Mouse (Mus musculus): ENCODE data around the gene Tcirg1.

The Tcirg1 gene

GRCm38 (mm10) chr19:3898952-3899351 is 8.0 kb downstream of the Tcirg1 start:
- no peak for DNase-seq (ENCODE audit: low spot score in 2 of 2)

- DNase-seq (ENCODE audit: low spot score in 2 of 2) = no peak
Observed at GRCm38 (mm10) chr19:3897557-3897956, 9.4 kb downstream of the Tcirg1 start.

- DNase-seq (ENCODE audit: low spot score in 2 of 2) = no peak
Observed at GRCm38 (mm10) chr19:3896208-3896607, 10.7 kb downstream of the Tcirg1 start.

GRCm38 (mm10) chr19:3895171-3895631 is 11.7 kb downstream of the Tcirg1 start:
- no peak for DNase-seq (ENCODE audit: low spot score in 2 of 2)

- no peak for DNase-seq (ENCODE audit: low spot score in 2 of 2)
Observed at GRCm38 (mm10) chr19:3894294-3894693, 12.6 kb downstream of the Tcirg1 start.

- no peak for DNase-seq (ENCODE audit: low spot score in 2 of 2)
Observed at GRCm38 (mm10) chr19:3893545-3894116, 13.3 kb downstream of the Tcirg1 start.

- DNase-seq (ENCODE audit: low spot score in 2 of 2) = no peak
Observed at GRCm38 (mm10) chr19:3890181-3890580, 16.8 kb downstream of the Tcirg1 start.

- no peak for DNase-seq (ENCODE audit: low spot score in 2 of 2)
Observed at GRCm38 (mm10) chr19:3889096-3889495, 17.8 kb downstream of the Tcirg1 start.

GRCm38 (mm10) chr19:3884325-3884990 is 22.5 kb downstream of the Tcirg1 start:
- DNase-seq (ENCODE audit: low spot score in 2 of 2) = no peak

GRCm38 (mm10) chr19:3882214-3882613 is 24.7 kb downstream of the Tcirg1 start:
- no peak for DNase-seq (ENCODE audit: low spot score in 2 of 2)

GRCm38 (mm10) chr19:3880054-3880848 is 26.7 kb downstream of the Tcirg1 start:
- DNase-seq (ENCODE audit: low spot score in 2 of 2) = no peak

- no peak for DNase-seq (ENCODE audit: low spot score in 2 of 2)
Observed at GRCm38 (mm10) chr19:3875045-3875444, 31.9 kb downstream of the Tcirg1 start.

- no peak for DNase-seq (ENCODE audit: low spot score in 2 of 2)
Observed at GRCm38 (mm10) chr19:3872373-3872772, 34.6 kb downstream of the Tcirg1 start.

- no peak for DNase-seq (ENCODE audit: low spot score in 2 of 2)
Observed at GRCm38 (mm10) chr19:3871468-3871867, 35.5 kb downstream of the Tcirg1 start.

GRCm38 (mm10) chr19:3868290-3868689 is 38.6 kb downstream of the Tcirg1 start:
- DNase-seq (ENCODE audit: low spot score in 2 of 2) = no peak

- DNase-seq (ENCODE audit: low spot score in 2 of 2) = no peak
Observed at GRCm38 (mm10) chr19:3864960-3865359, 42.0 kb downstream of the Tcirg1 start.

- no peak for DNase-seq (ENCODE audit: low spot score in 2 of 2)
Observed at GRCm38 (mm10) chr19:3862713-3863112, 44.2 kb downstream of the Tcirg1 start.

- DNase-seq (ENCODE audit: low spot score in 2 of 2) = no peak
Observed at GRCm38 (mm10) chr19:3857220-3857619, 49.7 kb downstream of the Tcirg1 start.

GRCm38 (mm10) chr19:3855601-3856000 is 51.3 kb downstream of the Tcirg1 start:
- no peak for DNase-seq (ENCODE audit: low spot score in 2 of 2)

- no peak for DNase-seq (ENCODE audit: low spot score in 2 of 2)
Observed at GRCm38 (mm10) chr19:3855091-3855490, 51.8 kb downstream of the Tcirg1 start.

- DNase-seq (ENCODE audit: low spot score in 2 of 2) = no peak
Observed at GRCm38 (mm10) chr19:3853891-3854290, 53.0 kb downstream of the Tcirg1 start.

GRCm38 (mm10) chr19:3853121-3853520 is 53.8 kb downstream of the Tcirg1 start:
- no peak for DNase-seq (ENCODE audit: low spot score in 2 of 2)
